Mouse (Mus musculus) embryonic fibroblast, embryonic 13.5 days (primary cell): Measurements from ENCODE around the gene Cers5.

Experiments
- CTCF ChIP-seq: IDR thresholded peaks from 2 replicates; pipeline ENCODE4 v1.5.1; 2011; ENCODE audit warnings: mild to moderate bottlenecking, control low read depth, low read length, moderate library complexity, borderline replicate concordance; ENCODE audit not compliant: insufficient read depth
- POLR2A ChIP-seq: IDR thresholded peaks from 2 replicates; pipeline ENCODE4 v1.6.1; 2011; ENCODE audit warnings: low read depth, mild to moderate bottlenecking, control low read depth, low read length, moderate library complexity

DNA sequence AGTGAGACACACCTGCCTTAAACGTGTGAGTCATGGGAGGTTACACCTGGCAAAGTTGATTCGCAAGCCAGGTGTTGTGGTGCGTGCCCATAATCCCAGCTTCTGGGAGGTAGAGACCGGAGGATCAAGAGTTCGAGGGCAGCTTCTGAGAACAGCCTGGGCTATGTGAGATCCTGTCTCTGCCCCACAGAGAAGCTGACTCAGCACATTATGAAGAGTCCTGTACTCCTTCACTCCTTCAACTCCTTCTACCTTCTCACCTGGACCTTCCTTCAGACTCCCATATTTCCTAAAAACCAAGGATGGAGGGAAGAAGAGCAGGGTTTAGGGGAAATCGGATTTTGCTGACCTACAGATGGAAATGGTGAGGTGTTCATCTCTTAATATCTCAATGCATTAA is 41.0 kb upstream of the Cers5 start:
- TF ChIP-seq CTCF = no peak
- TF ChIP-seq POLR2A = no peak
